Mouse (Mus musculus) CH12.LX (cell line): ENCODE results near the gene Micu1. TPM values are rescaled to one million over a fixed set of nuclear protein-coding genes. Genes with fewer than 3 reads are reported as not detected.

Source experiments
- DNase-seq: peaks from one replicate; pipeline ENCODE4 v3.0.0-alpha.2; 2013; ENCODE audit errors: extremely low read depth
- H3K27ac ChIP-seq: 2 replicates; pipeline ENCODE4 v1.5.1; 2012; ENCODE audit warnings: low read depth, mild to moderate bottlenecking, control low read depth, moderate library complexity; ENCODE audit not compliant: insufficient read depth
- H3K27me3 ChIP-seq: replicated peaks from 2 replicates; pipeline ENCODE3; 2012; ENCODE audit warnings: inconsistent platforms
- H3K36me3 ChIP-seq, 2 experiments: replicated peaks in 1 of 2; 2 replicates each; pipeline versions ENCODE3 to v1.6.1; 2012; ENCODE audit warnings: inconsistent platforms in 1 of 2, low read length in 1 of 2, mild to moderate bottlenecking in 1 of 2, mixed read lengths in 1 of 2, moderate library complexity in 1 of 2; ENCODE audit not compliant: control insufficient read depth in 1 of 2, insufficient read depth in 1 of 2
- H3K4me1 ChIP-seq, 2 experiments: 2 replicates each; pipeline ENCODE4 v1.6.1; 2012; ENCODE audit warnings: inconsistent platforms in 1 of 2, moderate library complexity in 1 of 2; ENCODE audit not compliant: insufficient read depth in 2 of 2, control insufficient read depth in 1 of 2
- H3K4me2 ChIP-seq: 2 replicates; pipeline ENCODE4 v1.6.1; 2012; ENCODE audit warnings: low read depth, mild to moderate bottlenecking, control low read depth; ENCODE audit not compliant: poor library complexity, insufficient read depth, severe bottlenecking
- H3K4me3 ChIP-seq, 3 experiments: fragments of 150-350 bp in 1 of 3; sonication (generic) in 1 of 3; replicated peaks in 1 of 3; 2 replicates each; pipeline versions ENCODE3 to v1.5.1; 2011 to 2012; ENCODE audit warnings: low read depth in 2 of 3, low read length in 2 of 3, mild to moderate bottlenecking in 2 of 3, moderate library complexity in 2 of 3, control low read depth in 1 of 3, improper control_type of control experiment in 1 of 3, inconsistent platforms in 1 of 3, mixed read lengths in 1 of 3; ENCODE audit not compliant: poor library complexity in 1 of 3
- H3K79me2 ChIP-seq: replicated peaks from 2 replicates; pipeline ENCODE4 v1.6.1; 2012; ENCODE audit warnings: mild to moderate bottlenecking, moderate library complexity; ENCODE audit not compliant: control insufficient read depth, poor library complexity, insufficient read depth, severe bottlenecking; ENCODE audit errors: extremely low read depth
- H3K9ac ChIP-seq: 2 replicates; pipeline ENCODE4 v1.6.1; 2012; ENCODE audit warnings: low read depth, mild to moderate bottlenecking, control low read depth, moderate library complexity; ENCODE audit not compliant: insufficient read depth
- H3K9me3 ChIP-seq: replicated peaks from 2 replicates; pipeline ENCODE3; 2012; ENCODE audit warnings: low read length, inconsistent platforms, mixed read lengths
- BHLHE40 ChIP-seq: IDR thresholded peaks from 2 replicates; pipeline ENCODE4 v1.6.1; 2011; ENCODE audit warnings: mild to moderate bottlenecking, low read depth, low read length, improper control_type of control experiment
- CHD1 ChIP-seq: IDR thresholded peaks from 2 replicates; pipeline ENCODE4 v1.6.1; 2012; ENCODE audit warnings: low read depth, low read length, improper control_type of control experiment, inconsistent platforms
- CTCF ChIP-seq, 2 experiments: IDR thresholded peaks in 1 of 2; conservative IDR thresholded peaks in 1 of 2; 2 replicates each; pipeline ENCODE4 v1.5.1; 2011 to 2012; ENCODE audit warnings: low read depth in 2 of 2, low read length in 2 of 2, improper control_type of control experiment in 1 of 2, inconsistent platforms in 1 of 2, mild to moderate bottlenecking in 1 of 2, moderate library complexity in 1 of 2
- EP300 ChIP-seq: IDR thresholded peaks from 2 replicates; pipeline ENCODE4 v1.6.1; 2011; ENCODE audit warnings: low read length, improper control_type of control experiment
- ETS1 ChIP-seq: conservative IDR thresholded peaks from 2 replicates; pipeline ENCODE4 v1.6.1; 2012; ENCODE audit warnings: low read depth, mild to moderate bottlenecking, inconsistent platforms, low read length, improper control_type of control experiment, moderate library complexity
- HCFC1 ChIP-seq: IDR thresholded peaks from 2 replicates; pipeline ENCODE4 v1.6.1; 2012; ENCODE audit warnings: low read depth, mild to moderate bottlenecking, inconsistent platforms, low read length, improper control_type of control experiment
- IRF4 ChIP-seq: IDR thresholded peaks from 2 replicates; pipeline ENCODE4 v1.6.1; 2014; ENCODE audit warnings: low read depth, mild to moderate bottlenecking, inconsistent platforms, low read length, improper control_type of control experiment
- MAFK ChIP-seq: IDR thresholded peaks from 2 replicates; pipeline ENCODE4 v1.6.1; 2011; ENCODE audit warnings: low read length, improper control_type of control experiment; ENCODE audit not compliant: insufficient replicate concordance
- MXI1 ChIP-seq: IDR thresholded peaks from 2 replicates; pipeline ENCODE4 v1.6.1; 2011; ENCODE audit warnings: mild to moderate bottlenecking, low read depth, low read length, improper control_type of control experiment
- NELFE ChIP-seq: IDR thresholded peaks from 2 replicates; pipeline ENCODE4 v1.6.1; 2011; ENCODE audit warnings: low read depth, low read length, improper control_type of control experiment
- PAX5 ChIP-seq: IDR thresholded peaks from 2 replicates; pipeline ENCODE4 v1.6.1; 2012; ENCODE audit warnings: low read length, inconsistent platforms, mixed read lengths
- SMC3 ChIP-seq: IDR thresholded peaks from 2 replicates; pipeline ENCODE4 v1.6.1; 2011; ENCODE audit warnings: low read depth, low read length, improper control_type of control experiment
- UBTF ChIP-seq: IDR thresholded peaks from 2 replicates; pipeline ENCODE4 v1.6.1; 2012; ENCODE audit warnings: low read depth, mild to moderate bottlenecking, inconsistent platforms, low read length, improper control_type of control experiment, moderate library complexity
- USF2 ChIP-seq: conservative IDR thresholded peaks from 2 replicates; pipeline ENCODE4 v1.6.1; 2011; ENCODE audit warnings: low read depth, low read length, improper control_type of control experiment
- ZMIZ1 ChIP-seq: IDR thresholded peaks from 2 replicates; pipeline ENCODE4 v1.6.1; 2012; ENCODE audit warnings: low read depth, mild to moderate bottlenecking, inconsistent platforms, low read length, improper control_type of control experiment
- ZNF384 ChIP-seq: IDR thresholded peaks from 2 replicates; pipeline ENCODE4 v1.6.1; 2012; ENCODE audit warnings: low read depth, low read length, improper control_type of control experiment, inconsistent platforms
- dilution Hi-C: fragments of 300-500 bp; cut with MboI; formaldehyde crosslinking; loops from 2 replicates; pipeline ENCODE4 v1.14.3; 2020; ENCODE audit warnings: low sequenced_read_pairs; ENCODE audit not compliant: extremely low pct_unique_long_range_greater_than_20kb, extremely low pct_ligation_motif_present
- in situ Hi-C: fragments of 300-500 bp; cut with MboI; formaldehyde crosslinking; loops from 3 replicates; pipeline ENCODE4 v1.14.3; 2019; ENCODE audit warnings: low sequenced_read_pairs, low pct_ligation_motif_present, low pct_unique_long_range_greater_than_20kb, mixed read lengths
- polyA plus RNA-seq: library from polyadenylated mRNA; unstranded; fragments of >175 nt; gene quantifications from 2 replicates; pipeline ENCODE4 v1.2.1, GENCODE M21; 2012; ENCODE audit warnings: low read depth; ENCODE audit not compliant: insufficient read length
- total RNA-seq, 2 experiments: library from RNA; depleted of rRNA; stranded (reverse); fragments of 300-350 nt in 1 of 2; fragments of >200 nt in 1 of 2; gene quantifications; 2 replicates each; pipeline ENCODE4 v1.2.3; 2012 to 2014

Gene Micu1
- total and polyA plus RNA-seq, 3 experiments, result 23.1 to 37.1 (median 29.3) TPM

- H3K27ac ChIP-seq, result no peak overlapping the region
- no peak overlapping the region for H3K4me2 ChIP-seq
- no peaks in the 10 kb centered on the region for H3K27me3 ChIP-seq
- peaks cover 0 to 20% of the 10 kb centered on the region in 2 experiments for H3K36me3 ChIP-seq
- no peak for DNase-seq
- in situ Hi-C loops, result no loop called here
- TF ChIP-seq PAX5, result no peak
- no peak for TF ChIP-seq ZNF384
- no peak for TF ChIP-seq HCFC1
- no peak for TF ChIP-seq NELFE
- no peak for TF ChIP-seq SMC3
- no peak for TF ChIP-seq MAFK
- no peak for TF ChIP-seq IRF4
- no peak for TF ChIP-seq EP300
- TF ChIP-seq USF2, result no peak
- TF ChIP-seq ETS1, result no peak
- no peak for TF ChIP-seq CTCF (conservative IDR thresholded peaks at IDR 0.05 in 1 of 2, IDR thresholded peaks at IDR 0.05 in 1 of 2; ENCODE audit: low read depth in 2 of 2, low read length in 2 of 2)
- TF ChIP-seq BHLHE40, result no peak
- no peak for TF ChIP-seq ZMIZ1
- TF ChIP-seq CHD1, result no peak
- no peak for TF ChIP-seq MXI1
- no peaks in the 10 kb centered on the region for H3K9me3 ChIP-seq
- dilution Hi-C loops, result no loop called here
- H3K79me2 ChIP-seq, result no peaks in the 10 kb centered on the region
- no peak overlapping the region for H3K9ac ChIP-seq
- peaks cover 3 to 20% of the 10 kb centered on the region in 2 experiments for H3K4me1 ChIP-seq
- no peak overlapping the region for H3K4me3 ChIP-seq
These were observed 146.7 kb downstream of the Micu1 start for GRCm38 (mm10) chr10:59848953-59849352.

- H3K9ac ChIP-seq, result no peak overlapping the region
- DNase-seq, result no peak
- in situ Hi-C loops (no loop called here), dilution Hi-C loops (no loop called here)
- H3K9me3 ChIP-seq, result no peaks in the 10 kb centered on the region
- H3K4me1 ChIP-seq, result peaks cover under 1 to 16% of the 10 kb centered on the region in 2 experiments
- H3K4me3 ChIP-seq, result no peak overlapping the region
- H3K36me3 ChIP-seq, result peaks cover 0 to 20% of the 10 kb centered on the region in 2 experiments
- no peaks in the 10 kb centered on the region for H3K27me3 ChIP-seq
- H3K4me2 ChIP-seq, result no peak overlapping the region
- TF ChIP-seq EP300, result no peak
- TF ChIP-seq UBTF, result no peak
- TF ChIP-seq, all 38 proteins: peak for 0
- Histone ChIP-seq H3K27ac (no peak overlapping the region), H3K79me2 (no peaks in the 10 kb centered on the region)
These were observed 147.1 kb downstream of the Micu1 start for GRCm38 (mm10) chr10:59849371-59849770.
